Mouse (Mus musculus): ENCODE results near the gene Ap2a1. TPM values are rescaled to one million over a fixed set of nuclear protein-coding genes. Genes with fewer than 3 reads are reported as not detected.
A peak's percentile ranks its signal among the peaks of the same experiment; 100 is the strongest.

Gene Ap2a1
- polyA plus RNA-seq, 1 experiment from 2014 or later = 67.3 TPM

DNA sequence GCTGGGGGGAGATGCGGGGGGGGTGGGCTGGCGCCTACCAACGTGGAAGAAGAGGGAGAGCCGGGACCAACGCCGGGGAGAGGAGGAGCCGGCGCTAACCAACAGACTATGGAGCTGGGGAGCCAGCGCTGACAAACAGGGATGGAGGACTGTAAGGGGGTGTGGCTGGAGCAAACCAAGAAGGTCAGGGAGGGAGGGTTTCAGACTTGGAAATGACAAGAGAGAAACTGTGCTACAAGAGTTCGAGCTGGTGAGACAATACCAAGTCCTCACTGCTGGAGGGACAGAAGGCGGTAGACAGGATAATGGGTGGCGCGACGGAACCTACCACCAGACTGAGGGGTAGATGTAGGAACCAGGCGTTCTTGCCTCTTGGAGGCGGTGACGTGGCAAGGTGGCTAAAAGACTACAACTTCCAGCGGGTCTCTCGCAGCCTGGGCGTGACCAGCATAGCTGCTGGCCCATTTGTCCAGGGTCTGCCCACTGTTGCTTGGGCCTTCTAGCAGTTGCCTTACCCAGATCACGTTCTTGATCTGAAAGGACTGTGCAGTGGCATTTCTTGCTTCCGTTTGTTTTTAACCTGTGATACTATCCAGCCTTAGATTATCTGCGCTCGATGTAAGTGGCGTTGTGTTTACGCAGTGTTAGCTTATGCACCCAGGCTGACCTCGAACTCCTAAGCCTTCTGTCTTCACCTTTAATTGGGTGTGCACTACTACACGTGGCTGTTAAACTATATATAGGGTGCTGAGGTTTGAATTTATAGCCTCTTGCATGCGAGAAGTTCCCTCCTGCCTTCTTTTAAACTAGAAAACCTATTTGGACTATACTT is 59.4 kb downstream of the Ap2a1 start, which contains the start of gene Ptov1:
TSS of gene Ptov1 (minus strand) at position 92 of the 832 bp plus-strand sequence.
- peak; percentile 90 for ATAC-seq (ENCODE audit: insufficient number of reproducible peaks, insufficient read depth, low FRiP score, low read depth)
- H3K27ac ChIP-seq (ENCODE audit: low read length) = peak within 1 kb of the TSS; percentile 100
- peaks cover 14% of the 10 kb centered on the region for H3K36me3 ChIP-seq (ENCODE audit: control insufficient read depth, insufficient read depth, low read length)
- 2% methylated on average over 29 of the region's 29 CpGs for WGBS
- peak within 1 kb of the TSS; percentile 82 for H3K4me2 ChIP-seq (replicated peaks; ENCODE audit: low read depth, low read length)
- H3K9ac ChIP-seq (replicated peaks; ENCODE audit: low read depth, low read length) = peak within 1 kb of the TSS; percentile 100
- H3K27me3 ChIP-seq (ENCODE audit: control insufficient read depth, insufficient read depth, low read length) = no peaks in the 10 kb centered on the region
- H3K4me1 ChIP-seq (ENCODE audit: control insufficient read depth, insufficient read depth, low read length) = peaks cover 43% of the 10 kb centered on the region
- peak within 1 kb of the TSS; percentile 94 for H3K4me3 ChIP-seq (ENCODE audit: low read depth, low read length)
- H3K9me3 ChIP-seq (ENCODE audit: control insufficient read depth, low read depth, low read length) = no peaks in the 10 kb centered on the region

DNA sequence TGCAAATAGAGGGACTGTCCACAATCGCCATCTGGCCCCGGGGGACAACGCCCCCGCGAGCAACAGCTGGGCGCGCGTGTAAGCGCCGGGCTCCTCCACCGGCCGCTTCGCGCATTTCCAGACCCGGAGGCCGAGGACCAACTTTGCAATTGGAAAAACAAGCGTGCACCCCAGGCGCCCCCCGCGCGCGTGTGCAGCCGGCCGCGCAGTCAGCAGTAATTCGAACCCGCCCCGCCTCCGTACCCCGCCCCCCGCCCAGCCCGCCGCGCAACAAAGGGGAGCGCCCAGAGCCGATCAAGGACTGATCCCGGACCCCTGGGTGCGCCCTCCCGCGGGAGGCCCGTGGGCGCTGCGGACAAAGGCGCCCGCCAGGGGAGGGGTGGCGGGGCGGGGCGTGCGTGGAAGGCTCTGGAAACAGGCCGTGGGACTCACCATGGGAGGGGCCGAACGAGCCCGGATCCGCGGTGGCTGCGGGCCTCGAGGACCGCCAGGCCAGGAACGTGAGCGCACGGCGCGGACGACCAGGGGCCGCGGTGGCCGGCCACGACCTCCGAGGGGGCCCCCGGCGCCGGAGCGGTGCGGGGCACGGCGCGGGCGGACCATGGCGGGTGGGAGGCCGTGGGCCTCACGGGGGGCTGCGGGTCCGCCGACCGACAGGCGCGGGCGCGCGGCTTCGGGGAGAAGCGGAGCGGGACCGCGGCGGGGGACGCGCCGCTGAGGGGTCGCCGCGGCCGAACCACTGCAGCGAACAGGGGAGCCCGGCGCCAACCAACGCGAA is 60.2 kb downstream of the Ap2a1 start:
- H3K9me3 ChIP-seq (ENCODE audit: control insufficient read depth, low read depth, low read length) = no peaks in the 10 kb centered on the region
- peak overlapping the region; percentile 82 for H3K4me2 ChIP-seq (replicated peaks; ENCODE audit: low read depth, low read length)
- no peaks in the 10 kb centered on the region for H3K27me3 ChIP-seq (ENCODE audit: control insufficient read depth, insufficient read depth, low read length)
- peak overlapping the region; percentile 100 for H3K9ac ChIP-seq (replicated peaks; ENCODE audit: low read depth, low read length)
- H3K27ac ChIP-seq (ENCODE audit: low read length) = peak overlapping the region; percentile 100
- peak overlapping the region; percentile 94 for H3K4me3 ChIP-seq (ENCODE audit: low read depth, low read length)
- H3K36me3 ChIP-seq (ENCODE audit: control insufficient read depth, insufficient read depth, low read length) = peaks cover 22% of the 10 kb centered on the region
- ATAC-seq (ENCODE audit: insufficient number of reproducible peaks, insufficient read depth, low FRiP score, low read depth) = peak; percentile 59
- WGBS = under 1% methylated on average over 97 of the region's 108 CpGs
- peaks cover 43% of the 10 kb centered on the region for H3K4me1 ChIP-seq (ENCODE audit: control insufficient read depth, insufficient read depth, low read length)

GRCm38 (mm10) chr7:44868465-44868864 is 60.8 kb downstream of the Ap2a1 start:
- WGBS = 3% methylated on average over 16 of the region's 16 CpGs
- peak overlapping the region; percentile 100; the same call in 1 of the 2 replicates for H3K27ac ChIP-seq (ENCODE audit: low read length)
- no peak for ATAC-seq (ENCODE audit: insufficient number of reproducible peaks, insufficient read depth, low FRiP score, low read depth)

DNA sequence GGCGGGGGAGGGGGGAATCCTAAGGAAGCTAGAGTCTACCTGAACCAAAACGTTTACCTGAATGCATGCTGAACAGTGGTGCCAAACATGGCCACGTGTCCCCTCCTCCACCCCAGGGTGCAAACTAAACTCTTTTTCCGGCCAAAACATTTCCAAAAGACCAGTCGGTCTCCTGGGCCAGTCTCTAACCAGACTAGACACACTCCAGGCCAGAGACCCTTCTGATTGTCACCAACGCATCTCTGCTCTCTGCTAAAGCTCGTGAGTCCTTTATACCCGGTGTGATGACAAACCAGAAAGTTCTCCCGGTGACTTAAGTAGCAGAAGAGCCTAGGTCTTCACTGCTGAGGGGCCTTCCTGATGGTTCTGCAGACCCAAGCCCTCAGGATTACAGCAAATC is 61.5 kb downstream of the Ap2a1 start:
- WGBS = 35% methylated on average over 9 of the region's 9 CpGs
- Histone ChIP-seq H3K9me3 (ENCODE audit: control insufficient read depth, low read depth, low read length) (no peaks in the 10 kb centered on the region), H3K27ac (ENCODE audit: low read length) (peak overlapping the region; percentile 21; the same call in 1 of the 2 replicates), H3K9ac (replicated peaks; ENCODE audit: low read depth, low read length) (no peak overlapping the region; the same call in 1 of the 2 replicates), H3K27me3 (ENCODE audit: control insufficient read depth, insufficient read depth, low read length) (no peaks in the 10 kb centered on the region), H3K36me3 (ENCODE audit: control insufficient read depth, insufficient read depth, low read length) (peaks cover 35% of the 10 kb centered on the region), H3K4me1 (ENCODE audit: control insufficient read depth, insufficient read depth, low read length) (peaks cover 38% of the 10 kb centered on the region), H3K4me3 (ENCODE audit: low read depth, low read length) (peak overlapping the region; percentile 94), H3K4me2 (replicated peaks; ENCODE audit: low read depth, low read length) (peak overlapping the region; percentile 82)
- ATAC-seq (ENCODE audit: insufficient number of reproducible peaks, insufficient read depth, low FRiP score, low read depth) = no peak

More at GRCm38 (mm10) chr7:44868465-44868864, 60.8 kb downstream of the Ap2a1 start:
- H3K4me2 ChIP-seq (replicated peaks; ENCODE audit: low read depth, low read length) = peak overlapping the region; percentile 82
- no peaks in the 10 kb centered on the region for H3K27me3 ChIP-seq (ENCODE audit: control insufficient read depth, insufficient read depth, low read length)
- no peaks in the 10 kb centered on the region for H3K9me3 ChIP-seq (ENCODE audit: control insufficient read depth, low read depth, low read length)
- H3K4me3 ChIP-seq (ENCODE audit: low read depth, low read length) = peak overlapping the region; percentile 94
- H3K36me3 ChIP-seq (ENCODE audit: control insufficient read depth, insufficient read depth, low read length) = peaks cover 29% of the 10 kb centered on the region
- peak overlapping the region; percentile 100 for H3K9ac ChIP-seq (replicated peaks; ENCODE audit: low read depth, low read length)
- H3K4me1 ChIP-seq (ENCODE audit: control insufficient read depth, insufficient read depth, low read length) = peaks cover 43% of the 10 kb centered on the region

DNA sequence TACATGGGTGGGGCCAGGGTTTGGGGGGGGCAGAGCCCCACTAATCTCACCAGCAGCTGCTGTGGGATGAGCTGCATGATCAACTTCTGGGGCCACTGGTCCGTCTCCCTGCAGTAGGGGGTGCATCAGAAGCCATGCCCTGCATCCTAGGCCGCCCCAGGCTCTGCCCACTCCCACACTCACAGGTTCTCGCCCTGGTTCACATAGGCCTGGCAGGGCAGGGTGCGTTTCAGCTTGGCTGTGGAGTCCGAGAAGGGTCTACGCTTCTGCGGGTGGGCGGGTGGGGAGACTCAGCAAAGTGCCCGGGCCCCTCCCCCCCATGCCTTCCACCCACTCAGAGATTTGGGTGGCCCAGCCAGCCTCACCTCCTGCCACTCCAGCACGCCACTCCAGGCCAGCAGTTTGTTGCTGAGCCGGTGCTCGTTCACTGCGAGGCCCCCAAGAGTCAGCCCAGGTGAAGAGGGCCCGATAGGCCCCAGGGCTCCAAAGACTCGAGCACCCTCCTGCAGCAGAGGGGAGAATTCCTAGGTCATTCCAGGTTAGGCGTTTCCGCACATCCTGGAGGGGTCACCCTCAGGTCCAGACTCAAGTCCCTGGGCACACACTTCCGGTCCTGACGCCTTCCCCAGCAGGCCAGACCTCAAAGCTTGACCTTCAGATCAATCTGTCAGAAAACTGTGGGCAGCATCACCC is 62.1 kb downstream of the Ap2a1 start:
- ATAC-seq (ENCODE audit: insufficient number of reproducible peaks, insufficient read depth, low FRiP score, low read depth) = no peak
- peaks cover 42% of the 10 kb centered on the region for H3K36me3 ChIP-seq (ENCODE audit: control insufficient read depth, insufficient read depth, low read length)
- no peaks in the 10 kb centered on the region for H3K27me3 ChIP-seq (ENCODE audit: control insufficient read depth, insufficient read depth, low read length)
- peaks cover 35% of the 10 kb centered on the region for H3K4me1 ChIP-seq (ENCODE audit: control insufficient read depth, insufficient read depth, low read length)
- no peak overlapping the region; the same call in 1 of the 2 replicates for H3K9ac ChIP-seq (replicated peaks; ENCODE audit: low read depth, low read length)
- peak overlapping the region; percentile 39 for H3K27ac ChIP-seq (ENCODE audit: low read length)
- H3K4me2 ChIP-seq (replicated peaks; ENCODE audit: low read depth, low read length) = peak overlapping the region; percentile 82
- peak overlapping the region; percentile 94 for H3K4me3 ChIP-seq (ENCODE audit: low read depth, low read length)
- H3K9me3 ChIP-seq (ENCODE audit: control insufficient read depth, low read depth, low read length) = no peaks in the 10 kb centered on the region
- WGBS = 47% methylated on average over 19 of the region's 19 CpGs

- H3K4me1 ChIP-seq (ENCODE audit: control insufficient read depth, insufficient read depth, low read length) = peaks cover 35% of the 10 kb centered on the region
- 43% methylated on average over 15 of the region's 15 CpGs for WGBS
- peak overlapping the region; percentile 39 for H3K27ac ChIP-seq (ENCODE audit: low read length)
- H3K9me3 ChIP-seq (ENCODE audit: control insufficient read depth, low read depth, low read length) = no peaks in the 10 kb centered on the region
- peak overlapping the region; percentile 15; the same call in 1 of the 2 replicates for H3K4me3 ChIP-seq (ENCODE audit: low read depth, low read length)
- no peak for ATAC-seq (ENCODE audit: insufficient number of reproducible peaks, insufficient read depth, low FRiP score, low read depth)
- H3K36me3 ChIP-seq (ENCODE audit: control insufficient read depth, insufficient read depth, low read length) = peaks cover 47% of the 10 kb centered on the region
- no peak overlapping the region for H3K9ac ChIP-seq (replicated peaks; ENCODE audit: low read depth, low read length)
- H3K4me2 ChIP-seq (replicated peaks; ENCODE audit: low read depth, low read length) = peak overlapping the region; percentile 82
- no peaks in the 10 kb centered on the region for H3K27me3 ChIP-seq (ENCODE audit: control insufficient read depth, insufficient read depth, low read length)
Measured at GRCm38 (mm10) chr7:44866276-44867009, 62.9 kb downstream of the Ap2a1 start.

- Histone ChIP-seq H3K27me3 (ENCODE audit: control insufficient read depth, insufficient read depth, low read length) (no peaks in the 10 kb centered on the region), H3K9me3 (ENCODE audit: control insufficient read depth, low read depth, low read length) (no peaks in the 10 kb centered on the region), H3K36me3 (ENCODE audit: control insufficient read depth, insufficient read depth, low read length) (peaks cover 50% of the 10 kb centered on the region), H3K4me3 (ENCODE audit: low read depth, low read length) (no peak overlapping the region), H3K27ac (ENCODE audit: low read length) (no peak overlapping the region), H3K9ac (replicated peaks; ENCODE audit: low read depth, low read length) (no peak overlapping the region), H3K4me2 (replicated peaks; ENCODE audit: low read depth, low read length) (no peak overlapping the region), H3K4me1 (ENCODE audit: control insufficient read depth, insufficient read depth, low read length) (peaks cover 39% of the 10 kb centered on the region)
- WGBS = 81% methylated on average over 24 of the region's 24 CpGs
- ATAC-seq (ENCODE audit: insufficient number of reproducible peaks, insufficient read depth, low FRiP score, low read depth) = no peak
Measured at GRCm38 (mm10) chr7:44864595-44865542, 64.4 kb downstream of the Ap2a1 start.

Measured in stomach, embryonic 14.5 days (tissue).